Mouse (Mus musculus): ENCODE data around the gene Mrpl10. TPM values are rescaled to one million over a fixed set of nuclear protein-coding genes. Genes with fewer than 3 reads are reported as not detected.

Gene Mrpl10
- polyA plus RNA-seq, 1 experiment from 2014 or later, result 78.8 TPM

DNA sequence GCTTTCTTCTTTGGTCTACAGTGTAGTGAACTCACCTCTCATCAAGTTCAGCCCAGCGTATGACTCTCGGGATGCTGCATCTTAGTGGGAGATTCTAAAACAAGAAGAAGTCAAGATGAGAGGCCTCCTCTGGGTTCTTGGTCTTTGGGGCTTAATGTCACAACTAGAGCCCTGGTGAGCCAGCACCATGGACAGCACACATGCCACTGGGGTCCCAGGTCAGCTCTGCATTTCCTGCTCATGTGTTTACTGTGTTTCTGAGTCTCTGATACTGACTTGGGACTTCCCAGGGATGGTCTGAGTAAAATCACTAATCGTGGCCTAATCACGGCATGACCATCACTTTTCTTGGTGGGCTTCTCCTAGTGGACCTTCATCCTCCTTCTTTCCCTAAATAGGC, 37.4 kb downstream of the Mrpl10 start:
- no peaks in the 10 kb centered on the region for H3K27me3 ChIP-seq (replicated peaks)
- 37% methylated on average over 4 of the region's 4 CpGs for WGBS
- no peak for ATAC-seq (ENCODE audit: insufficient read depth, low FRiP score, low read depth)
- no peaks in the 10 kb centered on the region; the same call in 1 of the 2 replicates for H3K9me3 ChIP-seq
- no peaks in the 10 kb centered on the region for H3K36me3 ChIP-seq
- no peaks in the 10 kb centered on the region for H3K4me1 ChIP-seq
- H3K27ac ChIP-seq, result no peak overlapping the region
- no peak overlapping the region for H3K4me2 ChIP-seq
- H3K4me3 ChIP-seq (replicated peaks), result no peak overlapping the region
- H3K9ac ChIP-seq, result no peak overlapping the region

DNA sequence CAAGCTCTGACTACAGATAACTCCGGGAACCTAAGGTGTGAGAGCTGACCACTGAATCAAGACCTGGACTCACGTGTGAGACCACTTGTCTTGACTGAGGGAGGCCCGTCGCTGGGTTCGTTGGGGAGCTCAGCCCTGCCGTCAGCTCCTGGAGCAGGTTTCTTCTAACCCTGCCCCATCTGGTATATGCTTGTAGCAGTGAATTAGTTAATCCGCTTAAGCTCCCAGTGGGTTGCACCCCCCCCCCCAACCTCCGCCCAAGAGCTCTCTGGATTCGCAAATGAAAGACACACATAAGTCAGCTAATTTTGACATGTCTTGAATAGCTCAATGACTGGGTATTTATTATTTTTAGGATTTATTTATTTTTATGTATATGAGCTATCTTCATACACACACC, 38.9 kb downstream of the Mrpl10 start:
- no peak overlapping the region for H3K4me2 ChIP-seq
- no peak overlapping the region for H3K4me3 ChIP-seq (replicated peaks)
- no peaks in the 10 kb centered on the region for H3K4me1 ChIP-seq
- no peak overlapping the region for H3K9ac ChIP-seq
- no peak for ATAC-seq (ENCODE audit: insufficient read depth, low FRiP score, low read depth)
- no peak overlapping the region for H3K27ac ChIP-seq
- H3K27me3 ChIP-seq (replicated peaks), result no peaks in the 10 kb centered on the region
- WGBS, result 30% methylated on average over 9 of the region's 9 CpGs
- no peaks in the 10 kb centered on the region for H3K36me3 ChIP-seq
- H3K9me3 ChIP-seq, result no peaks in the 10 kb centered on the region; the same call in 1 of the 2 replicates

DNA sequence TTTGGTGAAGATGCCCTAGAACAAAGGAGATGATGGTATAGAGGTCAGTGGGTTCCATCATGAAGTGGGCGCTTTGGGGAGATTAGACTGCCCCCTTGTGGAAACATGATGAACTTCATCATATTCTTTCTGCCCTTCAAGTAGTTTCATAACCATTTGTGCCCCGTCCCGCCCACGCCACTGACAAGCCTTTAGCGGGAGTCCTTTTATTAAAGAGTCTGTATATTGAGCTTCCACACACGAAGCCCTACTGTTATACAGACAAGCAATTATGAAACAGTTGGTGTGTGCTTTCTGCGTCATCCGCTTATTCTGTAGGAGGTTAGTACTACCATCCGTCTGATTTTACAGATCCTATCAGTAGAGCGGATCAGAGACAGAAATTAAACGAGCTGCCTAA, 41.6 kb downstream of the Mrpl10 start:
- H3K27me3 ChIP-seq (replicated peaks), result no peaks in the 10 kb centered on the region
- no peaks in the 10 kb centered on the region for H3K36me3 ChIP-seq
- H3K4me2 ChIP-seq, result no peak overlapping the region
- no peak overlapping the region for H3K27ac ChIP-seq
- no peaks in the 10 kb centered on the region for H3K4me1 ChIP-seq
- 38% methylated on average over 11 of the region's 11 CpGs for WGBS
- H3K9me3 ChIP-seq, result no peaks in the 10 kb centered on the region; the same call in 1 of the 2 replicates
- H3K4me3 ChIP-seq (replicated peaks), result no peak overlapping the region
- H3K9ac ChIP-seq, result no peak overlapping the region
- no peak for ATAC-seq (ENCODE audit: insufficient read depth, low FRiP score, low read depth)

DNA sequence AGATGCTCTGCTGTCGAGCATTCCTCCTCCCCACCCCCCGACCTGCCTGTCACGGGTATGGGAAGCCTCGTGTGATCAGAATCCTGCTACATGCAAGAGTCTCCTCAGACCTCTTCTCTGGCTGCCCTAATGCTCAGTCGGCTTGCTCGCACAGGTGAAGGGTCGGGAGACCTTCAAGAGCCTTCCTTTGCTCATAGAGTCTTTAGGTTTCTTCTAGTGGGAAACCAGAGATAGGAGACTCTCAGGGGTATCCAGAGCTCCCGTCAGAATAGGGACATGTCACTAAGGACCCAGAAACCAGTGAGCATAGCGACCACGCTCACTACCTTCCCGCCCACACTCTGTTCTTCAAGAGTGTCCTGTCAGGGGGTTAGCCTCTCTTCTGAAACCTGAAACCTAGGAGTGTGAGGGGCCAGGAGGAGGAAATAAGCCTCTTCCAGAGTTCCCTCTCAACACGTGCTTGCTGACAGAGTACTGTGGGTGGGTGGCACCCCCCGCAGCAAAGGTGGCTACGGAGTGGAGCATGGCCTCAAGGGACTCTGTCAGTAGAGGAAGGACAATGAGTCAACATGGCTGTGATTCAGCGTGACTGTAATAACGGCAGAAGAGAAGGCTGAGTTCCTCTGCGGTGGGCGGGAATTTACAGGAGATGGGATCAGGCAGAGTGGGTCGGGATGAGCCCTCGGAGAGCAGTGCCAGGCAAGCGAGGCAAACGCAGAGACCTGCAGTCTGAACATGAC, 42.2 kb downstream of the Mrpl10 start:
- Histone ChIP-seq H3K27me3 (replicated peaks) (no peaks in the 10 kb centered on the region), H3K36me3 (no peaks in the 10 kb centered on the region), H3K4me1 (no peaks in the 10 kb centered on the region), H3K27ac (no peak overlapping the region), H3K9me3 (no peaks in the 10 kb centered on the region; the same call in 1 of the 2 replicates), H3K4me3 (replicated peaks) (no peak overlapping the region), H3K4me2 (no peak overlapping the region), H3K9ac (no peak overlapping the region)
- WGBS, result 19% methylated on average over 22 of the region's 22 CpGs
- no peak for ATAC-seq (ENCODE audit: insufficient read depth, low FRiP score, low read depth)

DNA sequence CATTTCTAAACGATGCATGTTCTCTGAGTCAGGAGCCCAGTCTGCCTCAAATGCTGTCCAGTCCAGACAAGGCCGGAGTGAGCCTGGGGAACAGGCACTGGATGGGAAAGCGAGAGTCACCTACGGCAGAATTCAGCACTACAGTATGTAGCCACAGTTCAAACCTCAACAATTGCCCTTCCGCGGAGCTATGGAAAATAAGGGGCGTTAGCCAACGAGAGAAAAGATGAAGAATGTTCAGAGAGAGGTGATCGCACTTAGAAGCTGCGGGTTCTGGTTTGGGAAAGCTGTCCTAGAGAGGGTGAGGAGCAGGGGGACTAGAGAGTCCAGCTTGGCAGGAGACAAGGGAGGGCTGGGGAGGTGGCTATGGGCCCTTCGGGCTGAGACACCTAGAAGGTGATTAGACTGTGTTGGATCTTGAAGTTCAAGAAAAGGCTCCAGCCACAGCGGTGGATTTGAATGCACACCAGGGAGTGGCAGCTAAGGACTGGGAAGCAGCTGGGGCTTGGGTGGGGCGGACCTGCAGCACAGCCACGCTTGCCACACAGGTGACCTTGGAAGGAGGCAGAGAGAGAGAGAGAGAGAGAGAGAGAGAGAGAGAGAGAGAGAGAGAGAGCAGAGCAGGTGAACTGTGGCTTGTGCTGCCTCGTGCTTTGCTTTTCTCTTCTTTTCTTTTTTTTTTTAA, 43.6 kb downstream of the Mrpl10 start:
- Histone ChIP-seq H3K36me3 (no peaks in the 10 kb centered on the region), H3K4me3 (replicated peaks) (no peak overlapping the region), H3K4me2 (no peak overlapping the region), H3K27ac (no peak overlapping the region), H3K9me3 (no peaks in the 10 kb centered on the region; the same call in 1 of the 2 replicates), H3K27me3 (replicated peaks) (no peaks in the 10 kb centered on the region), H3K9ac (no peak overlapping the region), H3K4me1 (no peaks in the 10 kb centered on the region)
- WGBS, result 84% methylated on average over 15 of the region's 15 CpGs
- ATAC-seq (ENCODE audit: insufficient read depth, low FRiP score, low read depth), result no peak

DNA sequence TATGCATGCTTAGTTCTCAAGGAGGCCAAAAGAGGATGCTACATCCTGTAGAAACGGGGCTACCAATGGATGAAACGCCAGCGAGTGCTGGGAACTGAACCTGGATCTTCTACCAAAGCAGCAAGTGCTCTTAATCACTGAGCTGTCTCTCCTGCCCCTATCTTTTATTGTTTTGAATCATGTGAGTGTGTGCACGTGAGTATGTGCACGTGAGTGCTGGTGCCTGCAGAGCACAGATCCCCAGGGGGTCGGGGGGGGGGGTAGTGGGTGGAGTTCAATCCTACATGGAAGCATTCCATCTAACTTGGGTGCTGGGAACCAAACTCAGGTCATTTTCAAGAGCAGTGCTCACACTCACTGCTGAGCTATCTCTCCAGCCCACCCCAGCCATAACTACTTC, 45.0 kb downstream of the Mrpl10 start:
- H3K4me1 ChIP-seq, result no peaks in the 10 kb centered on the region
- H3K4me3 ChIP-seq (replicated peaks), result no peak overlapping the region
- no peak overlapping the region for H3K9ac ChIP-seq
- WGBS, result 63% methylated on average over 6 of the region's 6 CpGs
- H3K27ac ChIP-seq, result no peak overlapping the region
- 0 out of 2 replicates have a peak, but pooled peaks cover 3% of the 10 kb centered on the region for H3K27me3 ChIP-seq (replicated peaks)
- H3K4me2 ChIP-seq, result no peak overlapping the region
- H3K9me3 ChIP-seq, result no peaks in the 10 kb centered on the region
- H3K36me3 ChIP-seq, result no peaks in the 10 kb centered on the region
- no peak for ATAC-seq (ENCODE audit: insufficient read depth, low FRiP score, low read depth)

DNA sequence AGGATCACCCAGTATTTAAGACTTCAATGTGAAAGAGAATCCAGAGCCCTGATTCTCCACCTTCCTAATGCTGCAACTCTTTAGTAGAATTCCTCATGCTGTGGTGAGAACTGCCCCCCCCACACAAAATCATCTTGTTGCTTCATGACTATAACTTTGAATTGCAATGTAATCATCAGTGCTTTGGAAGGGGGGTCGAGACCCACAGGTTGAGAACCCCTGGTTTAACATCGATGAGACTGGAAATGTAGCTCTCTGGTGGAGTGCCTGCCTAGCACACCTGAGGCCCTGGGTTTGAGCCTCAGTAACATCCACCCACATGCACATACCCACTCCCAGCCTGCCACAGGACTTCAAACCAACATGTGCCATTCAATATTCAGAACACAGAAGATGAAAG, 53.2 kb downstream of the Mrpl10 start:
- no peak for ATAC-seq (ENCODE audit: insufficient read depth, low FRiP score, low read depth)
- Histone ChIP-seq H3K4me1 (no peaks in the 10 kb centered on the region), H3K4me3 (replicated peaks) (no peak overlapping the region), H3K36me3 (no peaks in the 10 kb centered on the region), H3K4me2 (no peak overlapping the region), H3K27me3 (replicated peaks) (peaks cover 30% of the 10 kb centered on the region), H3K9ac (no peak overlapping the region), H3K9me3 (no peaks in the 10 kb centered on the region), H3K27ac (no peak overlapping the region)
- 58% methylated on average over 2 of the region's 2 CpGs for WGBS

DNA sequence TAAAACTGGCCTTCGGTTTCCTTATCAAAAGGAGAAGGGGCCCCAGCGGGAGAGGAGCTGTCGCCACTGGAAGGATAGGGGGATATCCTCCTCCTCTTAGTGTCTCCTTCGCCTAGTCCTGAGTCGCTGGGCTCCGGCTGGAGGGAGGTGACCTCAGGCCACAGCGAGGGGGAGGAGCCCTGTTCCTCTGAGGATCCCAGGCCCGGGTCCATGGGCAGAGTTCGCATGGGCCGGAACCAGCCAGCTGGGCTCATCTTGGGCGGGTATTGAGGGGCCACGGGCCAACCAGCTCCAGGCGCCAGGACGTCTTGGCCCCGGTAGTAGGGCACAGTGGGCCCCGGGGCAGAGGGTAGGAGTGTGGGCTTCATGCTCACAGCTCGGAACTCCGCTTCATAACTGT, 57.4 kb downstream of the Mrpl10 start:
- Histone ChIP-seq H3K9ac (no peak overlapping the region), H3K27ac (no peak overlapping the region), H3K4me1 (no peaks in the 10 kb centered on the region), H3K4me3 (replicated peaks) (0 out of 2 replicates have a peak overlapping the region, but pooled peaks have one; percentile 3), H3K9me3 (no peaks in the 10 kb centered on the region), H3K36me3 (no peaks in the 10 kb centered on the region), H3K27me3 (replicated peaks) (peaks cover 34% of the 10 kb centered on the region), H3K4me2 (no peak overlapping the region)
- WGBS, result 16% methylated on average over 18 of the region's 18 CpGs
- no peak for ATAC-seq (ENCODE audit: insufficient read depth, low FRiP score, low read depth)

Small RNA genes within 50 kb of the gene (microRNA-seq; reads per million reads assigned to microRNA genes)
- gene Mir8103, result not detected

Other genes with a start within 250 kb of the Mrpl10 start
- gene Nfe2l1, start 211.6 kb upstream of the Mrpl10 start, polyA plus RNA-seq (2015; fragmentation: Nextera tagmentation; extraction: Ambion mirVana), result 52.6 and 54.1 TPM in 2 replicates
- 124 and 125 TPM in 2 replicates for gene Copz2, start 191.7 kb upstream of the Mrpl10 start, polyA plus RNA-seq (2015; fragmentation: Nextera tagmentation; extraction: Ambion mirVana)
- gene Cdk5rap3, start 125.1 kb upstream of the Mrpl10 start, polyA plus RNA-seq (2015; fragmentation: Nextera tagmentation; extraction: Ambion mirVana), result 67.2 and 76.5 TPM in 2 replicates
- 55.2 and 65.6 TPM in 2 replicates for gene Prr15l, start 113.5 kb upstream of the Mrpl10 start, polyA plus RNA-seq (2015; fragmentation: Nextera tagmentation; extraction: Ambion mirVana)
- gene Pnpo, start 97.6 kb upstream of the Mrpl10 start, polyA plus RNA-seq (2015; fragmentation: Nextera tagmentation; extraction: Ambion mirVana), result 63.6 and 85.7 TPM in 2 replicates
- gene Sp2, start 58.6 kb upstream of the Mrpl10 start, polyA plus RNA-seq (2015; fragmentation: Nextera tagmentation; extraction: Ambion mirVana), result 12.7 and 13.5 TPM in 2 replicates
- gene Sp6, start 28.2 kb upstream of the Mrpl10 start, polyA plus RNA-seq (2015; fragmentation: Nextera tagmentation; extraction: Ambion mirVana), result 1.4 and 3.7 TPM in 2 replicates
- gene Scrn2, start 11.6 kb upstream of the Mrpl10 start, polyA plus RNA-seq (2015; fragmentation: Nextera tagmentation; extraction: Ambion mirVana), result 19.7 and 20.1 TPM in 2 replicates
- 0.54 and 0.86 TPM in 2 replicates for gene Lrrc46, start 153 bp upstream of the Mrpl10 start, polyA plus RNA-seq (2015; fragmentation: Nextera tagmentation; extraction: Ambion mirVana)
- 7.8 and 9.5 TPM in 2 replicates for gene Osbpl7, start 9.1 kb downstream of the Mrpl10 start, polyA plus RNA-seq (2015; fragmentation: Nextera tagmentation; extraction: Ambion mirVana)
- 0.24 TPM in 1 of 2 replicates, not detected in the other for gene Tbx21, start 73.8 kb downstream of the Mrpl10 start, polyA plus RNA-seq (2015; fragmentation: Nextera tagmentation; extraction: Ambion mirVana)
- 4.1 and 5.3 TPM in 2 replicates for gene Tbkbp1, start 109.9 kb downstream of the Mrpl10 start, polyA plus RNA-seq (2015; fragmentation: Nextera tagmentation; extraction: Ambion mirVana)
- 47.2 and 50.2 TPM in 2 replicates for gene Kpnb1, start 146.3 kb downstream of the Mrpl10 start, polyA plus RNA-seq (2015; fragmentation: Nextera tagmentation; extraction: Ambion mirVana)
- gene Npepps, start 239.1 kb downstream of the Mrpl10 start, polyA plus RNA-seq (2015; fragmentation: Nextera tagmentation; extraction: Ambion mirVana), result 80.9 and 84.7 TPM in 2 replicates

Measured in stomach, embryonic 15.5 days (tissue).